Mouse (Mus musculus) stomach, postnatal 0 days (tissue): Measurements from ENCODE around the gene Fam83f. TPM values are rescaled to one million over a fixed set of nuclear protein-coding genes. Genes with fewer than 3 reads are reported as not detected.
A peak's percentile ranks its signal among the peaks of the same experiment; 100 is the strongest.

Experiments used
- ATAC-seq: fragments of 200-750 bp; cut with Nextera tagmentation; 2 replicates; pipeline ENCODE4 v1.8.0; 2017; ENCODE audit not compliant: low FRiP score, low TSS enrichment
- DNase-seq: peaks from one replicate; pipeline ENCODE4 v3.0.0-alpha.2; 2016; ENCODE audit warnings: low spot score
- H3K27ac ChIP-seq: fragments of 300-500 bp; sonication (generic); replicated peaks from 2 replicates; pipeline ENCODE4 v1.5.1; 2014; ENCODE audit warnings: mild to moderate bottlenecking, control low read depth
- H3K27me3 ChIP-seq: fragments of 300-500 bp; sonication (generic); 2 replicates; pipeline ENCODE4 v1.6.1; 2014; ENCODE audit warnings: low read length; ENCODE audit not compliant: control insufficient read depth, insufficient read depth
- H3K36me3 ChIP-seq: fragments of 300-500 bp; sonication (generic); 2 replicates; pipeline ENCODE4 v1.6.1; 2014; ENCODE audit warnings: low read length, mixed read lengths; ENCODE audit not compliant: control insufficient read depth, insufficient read depth
- H3K4me1 ChIP-seq: fragments of 300-500 bp; sonication (generic); replicated peaks from 2 replicates; pipeline ENCODE4 v1.6.1; 2014; ENCODE audit warnings: antibody characterized with exemption; ENCODE audit not compliant: control insufficient read depth, insufficient read depth
- H3K4me2 ChIP-seq: fragments of 300-500 bp; sonication (generic); replicated peaks from 2 replicates; pipeline ENCODE4 v1.6.1; 2014; ENCODE audit warnings: low read depth, mild to moderate bottlenecking, control low read depth, moderate library complexity
- H3K4me3 ChIP-seq: fragments of 300-500 bp; sonication (generic); 2 replicates; pipeline ENCODE4 v1.5.1; 2014; ENCODE audit warnings: low read depth, low read length, control low read depth
- H3K9ac ChIP-seq: fragments of 300-500 bp; sonication (generic); 2 replicates; pipeline ENCODE4 v1.6.1; 2014; ENCODE audit warnings: mild to moderate bottlenecking, low read length, control low read depth, mixed read lengths
- H3K9me3 ChIP-seq: fragments of 300-500 bp; sonication (generic); 2 replicates; pipeline ENCODE4 v1.6.1; 2016; ENCODE audit warnings: low read length; ENCODE audit not compliant: control insufficient read depth
- CTCF ChIP-seq: IDR thresholded peaks from 2 replicates; pipeline ENCODE4 v1.5.1; 2016; ENCODE audit warnings: antibody characterized with exemption, low read depth, mild to moderate bottlenecking, moderate library complexity
- EP300 ChIP-seq: optimal IDR thresholded peaks from 2 replicates; pipeline ENCODE3; 2016; ENCODE audit warnings: antibody characterized with exemption
- WGBS: fragments of 180-500 bp; shearing (Covaris S2); extraction: QIAGEN DNeasy Blood & Tissue Kit; methylation state at CpG from one replicate; pipeline ENCODE4 v1.1.7; 2014; 5-methylcytosine and 5-hydroxymethylcytosine counted together
- polyA plus RNA-seq: library from polyadenylated mRNA; unstranded; fragments of >200 nt; fragmentation: Nextera tagmentation; extraction: Ambion mirVana; gene quantifications from 2 replicates; pipeline ENCODE4 v1.2.1, GENCODE M21; 2015

Gene Fam83f
- polyA plus RNA-seq, 1 experiment from 2014 or later, result 20.5 TPM

- ATAC-seq (no peak), DNase-seq (no peak)
- TF ChIP-seq EP300, result no peak
- no peak for TF ChIP-seq CTCF
- Histone ChIP-seq H3K27me3 (no peaks in the 10 kb centered on the region), H3K36me3 (no peaks in the 10 kb centered on the region), H3K9me3 (no peaks in the 10 kb centered on the region), H3K4me1 (peaks cover 3% of the 10 kb centered on the region; the same call in 1 of the 2 replicates), H3K27ac (no peak overlapping the region), H3K4me2 (no peak overlapping the region), H3K4me3 (no peak overlapping the region), H3K9ac (no peak overlapping the region)
- WGBS, result 93% methylated on average over 3 of the region's 3 CpGs
These were observed 31.8 kb upstream of the Fam83f start for GRCm38 (mm10) chr15:80639874-80640273.

GRCm38 (mm10) chr15:80641702-80642435 is 29.8 kb upstream of the Fam83f start:
- no peaks in the 10 kb centered on the region for H3K36me3 ChIP-seq
- H3K9ac ChIP-seq, result no peak overlapping the region
- DNase-seq (no peak), ATAC-seq (no peak)
- H3K4me1 ChIP-seq, result peaks cover 3% of the 10 kb centered on the region; the same call in 1 of the 2 replicates
- H3K27ac ChIP-seq, result no peak overlapping the region
- no peak overlapping the region for H3K4me3 ChIP-seq
- no peak for TF ChIP-seq EP300
- no peak for TF ChIP-seq CTCF
- WGBS, result 58% methylated on average over 2 of the region's 2 CpGs
- H3K9me3 ChIP-seq, result no peaks in the 10 kb centered on the region
- no peak overlapping the region for H3K4me2 ChIP-seq
- H3K27me3 ChIP-seq, result no peaks in the 10 kb centered on the region

DNA sequence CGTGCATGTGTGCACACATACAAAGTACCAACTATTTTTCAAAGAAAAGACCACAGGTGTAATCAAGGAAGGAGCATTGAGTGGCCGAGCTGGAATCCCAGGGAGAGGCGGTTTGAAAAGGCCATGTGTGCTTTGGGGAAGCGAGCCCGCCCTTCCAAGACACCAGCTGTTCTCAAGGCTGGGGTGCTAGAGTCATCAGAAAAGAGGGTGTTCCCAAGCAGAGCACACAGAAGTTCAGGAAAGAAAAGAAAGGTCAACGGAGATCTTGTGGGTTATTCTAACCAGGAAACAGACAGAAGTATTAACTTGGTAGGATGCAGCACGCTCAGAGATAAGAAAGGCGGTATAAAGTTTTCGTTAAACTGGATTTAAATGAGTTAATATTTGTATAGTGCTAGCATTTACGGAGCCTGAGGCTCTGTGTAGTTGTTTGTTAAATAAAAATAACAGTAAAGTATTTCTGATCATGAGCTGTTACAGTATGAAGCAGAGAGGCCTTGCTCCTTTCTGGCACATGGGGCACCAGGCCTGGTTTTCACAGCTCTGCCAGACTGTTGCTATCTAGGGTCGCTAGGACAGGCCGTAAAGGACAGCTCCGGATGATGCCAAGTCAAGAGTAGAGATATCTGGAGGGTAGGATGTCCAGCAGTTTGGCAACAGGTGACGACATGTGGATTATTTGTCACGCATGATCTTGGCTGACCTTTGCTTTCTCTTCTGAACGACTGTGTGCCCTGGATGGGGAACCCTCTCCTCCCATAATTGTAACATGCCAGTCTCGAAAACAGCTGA is 26.4 kb upstream of the Fam83f start:
- H3K27me3 ChIP-seq, result no peaks in the 10 kb centered on the region
- H3K4me3 ChIP-seq, result no peak overlapping the region
- H3K9ac ChIP-seq, result no peak overlapping the region
- peaks cover 3% of the 10 kb centered on the region; the same call in 1 of the 2 replicates for H3K4me1 ChIP-seq
- no peaks in the 10 kb centered on the region for H3K36me3 ChIP-seq
- WGBS, result 59% methylated on average over 17 of the region's 17 CpGs
- TF ChIP-seq EP300 (no peak), CTCF (no peak)
- H3K9me3 ChIP-seq, result no peaks in the 10 kb centered on the region
- DNase-seq, result peak; percentile 69
- no peak overlapping the region for H3K4me2 ChIP-seq
- H3K27ac ChIP-seq, result no peak overlapping the region; the same call in 1 of the 2 replicates
- ATAC-seq, result peak; percentile 89

DNA sequence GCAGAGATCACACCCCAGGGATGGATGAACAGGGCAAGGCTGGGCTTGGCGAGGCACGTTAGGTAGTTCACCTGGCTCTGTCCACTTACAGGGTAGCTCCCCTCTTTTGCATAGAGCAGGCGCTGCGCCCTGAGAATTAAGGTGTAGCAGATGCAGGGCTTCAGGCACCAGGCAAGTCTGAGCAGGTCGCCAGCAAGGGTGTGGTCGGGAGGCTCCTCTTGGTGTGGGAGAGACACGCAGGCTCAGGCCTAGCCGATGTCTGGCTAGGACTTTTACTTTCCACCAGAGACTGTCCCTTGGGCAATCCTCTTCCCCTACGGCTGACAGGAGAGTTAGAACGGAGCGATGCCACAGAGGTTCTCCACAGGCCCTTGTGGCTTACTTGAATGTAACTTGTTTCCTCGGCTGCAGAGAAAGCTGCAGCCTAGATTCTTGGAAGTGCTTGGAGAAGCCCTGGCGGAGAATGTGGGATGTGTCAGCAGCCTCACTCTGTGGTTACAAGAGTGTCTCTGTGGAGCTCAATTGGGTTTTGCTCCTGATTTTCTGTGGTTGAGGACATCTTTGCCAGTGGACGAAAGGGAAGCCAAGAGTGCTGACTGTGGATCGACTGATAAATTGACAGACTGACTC is 22.6 kb upstream of the Fam83f start:
- H3K9me3 ChIP-seq, result no peaks in the 10 kb centered on the region
- H3K4me1 ChIP-seq, result no peaks in the 10 kb centered on the region
- H3K27me3 ChIP-seq, result no peaks in the 10 kb centered on the region
- H3K4me3 ChIP-seq, result no peak overlapping the region
- TF ChIP-seq CTCF, result peak; percentile 21; the same call in 1 of the 2 replicates
- TF ChIP-seq EP300, result peak; percentile 42
- no peaks in the 10 kb centered on the region for H3K36me3 ChIP-seq
- ATAC-seq (no peak), DNase-seq (peak; percentile 45)
- WGBS, result 46% methylated on average over 15 of the region's 15 CpGs
- H3K4me2 ChIP-seq, result no peak overlapping the region
- no peak overlapping the region for H3K9ac ChIP-seq
- H3K27ac ChIP-seq, result peak overlapping the region; percentile 56; the same call in 1 of the 2 replicates

- 70% methylated on average over 2 of the region's 2 CpGs for WGBS
- Histone ChIP-seq H3K4me1 (no peaks in the 10 kb centered on the region), H3K4me2 (no peak overlapping the region), H3K9ac (no peak overlapping the region), H3K9me3 (no peaks in the 10 kb centered on the region), H3K4me3 (no peak overlapping the region), H3K27me3 (no peaks in the 10 kb centered on the region), H3K36me3 (no peaks in the 10 kb centered on the region), H3K27ac (no peak overlapping the region)
- TF ChIP-seq EP300 (no peak), CTCF (no peak)
- ATAC-seq (no peak), DNase-seq (no peak)
These were observed 21.2 kb upstream of the Fam83f start for GRCm38 (mm10) chr15:80650412-80650811.
